8 mouse cellular contexts compared by ENCODE assay signal in the genomic region with DNA sequence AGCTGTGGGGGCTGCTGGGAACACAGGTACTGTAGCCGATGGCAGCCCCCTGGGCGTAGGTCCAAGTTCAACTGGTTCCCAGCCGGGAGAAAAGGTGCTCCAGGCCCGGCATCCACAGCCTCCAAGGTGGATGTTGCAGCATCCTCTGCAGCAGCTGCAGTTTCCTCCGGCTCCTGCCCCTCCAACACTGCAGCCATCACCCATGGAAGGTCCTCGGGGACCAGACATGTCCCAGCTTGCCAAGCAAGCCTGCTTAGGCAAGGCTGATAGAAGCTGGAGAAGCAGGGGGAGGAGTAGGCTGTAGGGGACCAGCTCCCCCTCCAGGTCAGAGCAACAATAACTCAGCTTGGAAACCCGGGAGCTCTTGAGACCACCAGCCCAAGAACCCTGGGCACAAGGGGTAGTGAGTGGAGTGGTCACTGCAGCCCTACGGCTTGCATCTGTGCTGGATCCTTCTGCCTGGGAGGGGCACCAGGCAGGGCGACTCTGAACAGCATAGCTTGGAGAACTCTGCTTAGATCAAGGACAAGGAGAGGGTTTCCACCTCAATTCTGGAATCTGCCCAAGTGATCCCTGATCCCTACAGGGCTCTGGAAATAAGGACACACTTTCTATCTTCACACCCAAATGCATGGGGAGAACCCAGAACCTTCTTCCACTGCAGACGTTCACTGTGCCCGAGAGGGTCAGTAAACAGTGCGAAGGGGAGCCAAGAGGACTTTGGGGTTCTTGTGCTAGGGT. TPM values are rescaled to one million over a fixed set of nuclear protein-coding genes. Genes with fewer than 3 reads are reported as not detected.
DNase-seq lines count a peak whose midpoint lies in the region; ATAC-seq and TF ChIP-seq lines count a peak whose summit lies in the region.

No protein-coding gene starts in this region.

- H3K4me3 ChIP-seq in lung, embryonic 14.5 days (ENCODE audit: low read depth, low read length), result peak overlapping the region; percentile 55
- peak overlapping the region; percentile 56 for H3K4me3 ChIP-seq in intestine, embryonic 14.5 days (ENCODE audit: low read depth, low read length)
- peak overlapping the region; percentile 29 for H3K4me3 ChIP-seq in midbrain, embryonic 14.5 days (replicated peaks; ENCODE audit: low read depth, low read length)

- H3K9me3 ChIP-seq in lung, embryonic 14.5 days (ENCODE audit: low read depth, low read length), result no peaks in the 10 kb centered on the region
- no peaks in the 10 kb centered on the region for H3K9me3 ChIP-seq in intestine, embryonic 14.5 days (ENCODE audit: control insufficient read depth, low read length)
- H3K9me3 ChIP-seq in midbrain, embryonic 14.5 days (ENCODE audit: control insufficient read depth, low read length), result no peaks in the 10 kb centered on the region

- DNase-seq in lung, embryonic 14.5 days, result peak; percentile 71
- no peak for DNase-seq in lung, postnatal 25 days (ENCODE audit: low spot score)
- DNase-seq in R1 (ENCODE audit: low read depth, low spot score), result peak; percentile 81
- peak; percentile 75 for DNase-seq in intestine, embryonic 14.5 days (ENCODE audit: low spot score)
- peak; percentile 26 for DNase-seq in midbrain, embryonic 14.5 days
- no peak for DNase-seq in layer of hippocampus, postnatal 36 days
- no peak for DNase-seq in right cerebral cortex, adult 2 months (ENCODE audit: low spot score in 2 of 2)

- peaks cover 30% of the 10 kb centered on the region for H3K36me3 ChIP-seq in lung, embryonic 14.5 days (ENCODE audit: insufficient read depth)
- peaks cover 31% of the 10 kb centered on the region for H3K36me3 ChIP-seq in intestine, embryonic 14.5 days (ENCODE audit: control insufficient read depth, insufficient read depth, low read length)
- H3K36me3 ChIP-seq in midbrain, embryonic 14.5 days (ENCODE audit: control insufficient read depth, insufficient read depth, low read length), result no peaks in the 10 kb centered on the region

- no peaks in the 10 kb centered on the region for H3K27me3 ChIP-seq in lung, embryonic 14.5 days (ENCODE audit: insufficient read depth, low read length)
- no peaks in the 10 kb centered on the region for H3K27me3 ChIP-seq in intestine, embryonic 14.5 days (replicated peaks; ENCODE audit: control insufficient read depth, insufficient read depth, low read length)
- H3K27me3 ChIP-seq in midbrain, embryonic 14.5 days (ENCODE audit: control insufficient read depth, insufficient read depth, low read length), result no peaks in the 10 kb centered on the region

- ATAC-seq in lung, embryonic 14.5 days (ENCODE audit: insufficient read depth), result peak; percentile 4; the same call in 1 of the 2 replicates
- ATAC-seq in erythroblast, adult 5-6 weeks (replicated peaks; ENCODE audit: low FRiP score, poor library complexity, severe bottlenecking), result peak; percentile 39
- no peak; the same call in 1 of the 2 replicates for ATAC-seq in intestine, embryonic 14.5 days (replicated peaks; ENCODE audit: low FRiP score, low TSS enrichment, low read depth)
- ATAC-seq in midbrain, embryonic 14.5 days (ENCODE audit: low FRiP score, low TSS enrichment), result no peak

- H3K27ac ChIP-seq in lung, embryonic 14.5 days (ENCODE audit: low read depth), result peak overlapping the region; percentile 62
- H3K27ac ChIP-seq in intestine, embryonic 14.5 days (ENCODE audit: low read depth), result no peak overlapping the region; the same call in 1 of the 2 replicates
- H3K27ac ChIP-seq in midbrain, embryonic 14.5 days (replicated peaks; ENCODE audit: low read depth, low read length), result no peak overlapping the region

- TF ChIP-seq CTCF in lung, embryonic 14.5 days (IDR thresholded peaks at IDR 0.05; ENCODE audit: low read depth), result peak; percentile 64

- 11% methylated on average over 12 of the region's 12 CpGs for WGBS in lung, embryonic 14.5 days
- 22% methylated on average over 12 of the region's 12 CpGs for WGBS in intestine, embryonic 14.5 days
- WGBS in midbrain, embryonic 14.5 days, result 31% methylated on average over 12 of the region's 12 CpGs

- H3K9ac ChIP-seq in lung, embryonic 14.5 days, result peak overlapping the region; percentile 65
- peak overlapping the region; percentile 62 for H3K9ac ChIP-seq in intestine, embryonic 14.5 days (ENCODE audit: low read length)
- peak overlapping the region; percentile 35; the same call in 1 of the 2 replicates for H3K9ac ChIP-seq in midbrain, embryonic 14.5 days (replicated peaks; ENCODE audit: low read length)

- peak overlapping the region; percentile 90 for H3K4me2 ChIP-seq in lung, embryonic 14.5 days
- peak overlapping the region; percentile 93 for H3K4me2 ChIP-seq in intestine, embryonic 14.5 days (ENCODE audit: low read length)
- H3K4me2 ChIP-seq in midbrain, embryonic 14.5 days (ENCODE audit: low read length), result peak overlapping the region; percentile 59

- peaks cover 16% of the 10 kb centered on the region for H3K4me1 ChIP-seq in lung, embryonic 14.5 days (ENCODE audit: insufficient read depth)
- peaks cover 18% of the 10 kb centered on the region for H3K4me1 ChIP-seq in intestine, embryonic 14.5 days (replicated peaks; ENCODE audit: control insufficient read depth, insufficient read depth, low read length)
- H3K4me1 ChIP-seq in midbrain, embryonic 14.5 days (ENCODE audit: control insufficient read depth, insufficient read depth, low read length), result peaks cover 14% of the 10 kb centered on the region

RNA-seq across cellular contexts. Expression of gene Pidd1, which starts 0.6 kb away (rescaled TPM):
- 12.6 and 14.2 TPM in 2 replicates for polyA plus RNA-seq in lung, embryonic 14.5 days (2014; fragmentation: Nextera tagmentation; extraction: Ambion mirVana)
- total RNA-seq in erythroblast, adult 5-6 weeks (2015; ENCODE audit: low replicate concordance), result 12.7 and 17.9 TPM in 2 replicates
- 7.3 and 9.8 TPM in 2 replicates for total RNA-seq in erythroblast, adult 5-6 weeks (2017; ENCODE audit: low replicate concordance)
- polyA plus RNA-seq in intestine, embryonic 14.5 days (2014; fragmentation: Nextera tagmentation; extraction: Ambion mirVana), result 10.6 and 11.5 TPM in 2 replicates
- 2.3 and 3.6 TPM in 2 replicates for polyA plus RNA-seq in midbrain, embryonic 14.5 days (2014; fragmentation: Nextera tagmentation; extraction: Ambion mirVana)
- total RNA-seq in layer of hippocampus, postnatal 36 days (2021), result 1 to 10 TPM in 1 of 2 experiments, under 1 TPM in 1; 0.66 to 1.1 TPM

RNA-seq across cellular contexts. Expression of gene Rplp2, which starts 3.9 kb away (rescaled TPM):
- polyA plus RNA-seq in lung, embryonic 14.5 days (2014; fragmentation: Nextera tagmentation; extraction: Ambion mirVana), result 1,415 and 1,470 TPM in 2 replicates
- total RNA-seq in erythroblast, adult 5-6 weeks (2015; ENCODE audit: low replicate concordance), result 661 and 730 TPM in 2 replicates
- 791 and 1,714 TPM in 2 replicates for total RNA-seq in erythroblast, adult 5-6 weeks (2017; ENCODE audit: low replicate concordance)
- 1,554 and 1,709 TPM in 2 replicates for polyA plus RNA-seq in intestine, embryonic 14.5 days (2014; fragmentation: Nextera tagmentation; extraction: Ambion mirVana)
- polyA plus RNA-seq in midbrain, embryonic 14.5 days (2014; fragmentation: Nextera tagmentation; extraction: Ambion mirVana), result 772 and 804 TPM in 2 replicates
- total RNA-seq in layer of hippocampus, postnatal 36 days (2021), result 100 to 1,000 TPM; 556 TPM

RNA-seq across cellular contexts. Expression of gene Slc25a22, which starts 5.6 kb away (rescaled TPM):
- 27.6 and 30.1 TPM in 2 replicates for polyA plus RNA-seq in lung, embryonic 14.5 days (2014; fragmentation: Nextera tagmentation; extraction: Ambion mirVana)
- 8.2 and 11.7 TPM in 2 replicates for total RNA-seq in erythroblast, adult 5-6 weeks (2015; ENCODE audit: low replicate concordance)
- total RNA-seq in erythroblast, adult 5-6 weeks (2017; ENCODE audit: low replicate concordance), result 3.2 and 10.0 TPM in 2 replicates
- 34.7 and 35.3 TPM in 2 replicates for polyA plus RNA-seq in intestine, embryonic 14.5 days (2014; fragmentation: Nextera tagmentation; extraction: Ambion mirVana)
- polyA plus RNA-seq in midbrain, embryonic 14.5 days (2014; fragmentation: Nextera tagmentation; extraction: Ambion mirVana), result 82.9 and 84.3 TPM in 2 replicates
- total RNA-seq in layer of hippocampus, postnatal 36 days (2021), result 100 to 1,000 TPM; 319 to 341 TPM

RNA-seq across cellular contexts. Expression of gene Pnpla2, which starts 11.7 kb away (rescaled TPM):
- polyA plus RNA-seq in lung, embryonic 14.5 days (2014; fragmentation: Nextera tagmentation; extraction: Ambion mirVana), result 26.1 and 26.3 TPM in 2 replicates
- total RNA-seq in erythroblast, adult 5-6 weeks (2015; ENCODE audit: low replicate concordance), result 10.0 and 11.3 TPM in 2 replicates
- total RNA-seq in erythroblast, adult 5-6 weeks (2017; ENCODE audit: low replicate concordance), result 5.9 and 6.0 TPM in 2 replicates
- polyA plus RNA-seq in intestine, embryonic 14.5 days (2014; fragmentation: Nextera tagmentation; extraction: Ambion mirVana), result 24.6 and 30.2 TPM in 2 replicates
- 15.8 and 15.9 TPM in 2 replicates for polyA plus RNA-seq in midbrain, embryonic 14.5 days (2014; fragmentation: Nextera tagmentation; extraction: Ambion mirVana)
- 10 to 100 TPM; 17.7 to 27.0 TPM for total RNA-seq in layer of hippocampus, postnatal 36 days (2021)

RNA-seq across cellular contexts. Expression of gene Cend1, which starts 14.0 kb away (rescaled TPM):
- not detected in 2 replicates for polyA plus RNA-seq in lung, embryonic 14.5 days (2014; fragmentation: Nextera tagmentation; extraction: Ambion mirVana)
- total RNA-seq in erythroblast, adult 5-6 weeks (2015; ENCODE audit: low replicate concordance), result not detected in 2 replicates
- not detected in 2 replicates for total RNA-seq in erythroblast, adult 5-6 weeks (2017; ENCODE audit: low replicate concordance)
- polyA plus RNA-seq in intestine, embryonic 14.5 days (2014; fragmentation: Nextera tagmentation; extraction: Ambion mirVana), result 1.5 and 1.8 TPM in 2 replicates
- 25.7 and 79.2 TPM in 2 replicates for polyA plus RNA-seq in midbrain, embryonic 14.5 days (2014; fragmentation: Nextera tagmentation; extraction: Ambion mirVana)
- total RNA-seq in layer of hippocampus, postnatal 36 days (2021), result 100 to 1,000 TPM; 250 to 269 TPM

Comparison
In these comparisons a context has a peak if more than half of its experiments do, and no peak if none do; other contexts are left out.
1. DNase-seq: peak in lung, embryonic 14.5 days (single experiment), R1 (single experiment), intestine, embryonic 14.5 days (single experiment) and midbrain, embryonic 14.5 days (single experiment); none in lung, postnatal 25 days (single experiment), layer of hippocampus, postnatal 36 days (0 of 2) and right cerebral cortex, adult 2 months (0 of 2).
2. ATAC-seq: peak in lung, embryonic 14.5 days (single experiment) and erythroblast, adult 5-6 weeks (single experiment); none in intestine, embryonic 14.5 days (single experiment) and midbrain, embryonic 14.5 days (single experiment).
3. Peak in every context shown above with its lines, with median percentiles within 50 percentile points of each other: H3K4me2 ChIP-seq, H3K4me3 ChIP-seq and H3K9ac ChIP-seq.